Mouse (Mus musculus) cerebellum, adult 9-11 months (tissue): ENCODE data around the gene Gm49321.

Experiments
- DNase-seq: peaks from one replicate; pipeline ENCODE4 v3.0.0; 2022

Gene Gm49321

GRCm38 (mm10) chr12:73937353-73937752, at the start of gene Gm49321:
Gene Gm49321 (plus strand): TSS chr12:73937653.
- no peak for DNase-seq

- no peak for DNase-seq
Observed at GRCm38 (mm10) chr12:73888003-73888783, 49.3 kb upstream of the Gm49321 start.

GRCm38 (mm10) chr12:73889571-73889970, 47.9 kb upstream of the Gm49321 start:
- no peak for DNase-seq

- DNase-seq, result peak; percentile 57
Observed at GRCm38 (mm10) chr12:73890086-73890485, 47.4 kb upstream of the Gm49321 start.

GRCm38 (mm10) chr12:73892616-73893015, 44.8 kb upstream of the Gm49321 start:
- DNase-seq, result no peak

GRCm38 (mm10) chr12:73894838-73895237, 42.6 kb upstream of the Gm49321 start:
- no peak for DNase-seq

GRCm38 (mm10) chr12:73895674-73896073, 41.8 kb upstream of the Gm49321 start:
- no peak for DNase-seq

- DNase-seq, result no peak
Observed at GRCm38 (mm10) chr12:73896471-73896870, 41.0 kb upstream of the Gm49321 start.

- DNase-seq, result no peak
Observed at GRCm38 (mm10) chr12:73898281-73898680, 39.2 kb upstream of the Gm49321 start.

- no peak for DNase-seq
Observed at GRCm38 (mm10) chr12:73904133-73904934, 33.1 kb upstream of the Gm49321 start.

- DNase-seq, result no peak
Observed at GRCm38 (mm10) chr12:73905041-73905440, 32.4 kb upstream of the Gm49321 start.

GRCm38 (mm10) chr12:73905555-73905954, 31.9 kb upstream of the Gm49321 start:
- DNase-seq, result no peak

- no peak for DNase-seq
Observed at GRCm38 (mm10) chr12:73907079-73907672, 30.3 kb upstream of the Gm49321 start.

- DNase-seq, result peak; percentile 99
Observed at GRCm38 (mm10) chr12:73907673-73908150, 29.7 kb upstream of the Gm49321 start.

- DNase-seq, result peak; percentile 75
Observed at GRCm38 (mm10) chr12:73908274-73909012, 29.0 kb upstream of the Gm49321 start.

GRCm38 (mm10) chr12:73909013-73909575, 28.4 kb upstream of the Gm49321 start:
- DNase-seq, result no peak

GRCm38 (mm10) chr12:73918479-73918878, 19.0 kb upstream of the Gm49321 start:
- peak; percentile 51 for DNase-seq

GRCm38 (mm10) chr12:73930266-73930665, 7.2 kb upstream of the Gm49321 start:
- no peak for DNase-seq

- DNase-seq, result no peak
Observed at GRCm38 (mm10) chr12:73931274-73931673, 6.2 kb upstream of the Gm49321 start.

GRCm38 (mm10) chr12:73934528-73934927, 2.9 kb upstream of the Gm49321 start:
- no peak for DNase-seq

GRCm38 (mm10) chr12:73939542-73939941, 2.1 kb downstream of the Gm49321 start:
- no peak for DNase-seq

- DNase-seq, result no peak
Observed at GRCm38 (mm10) chr12:73948415-73948814, 11.0 kb downstream of the Gm49321 start.
